Mouse (Mus musculus) kidney, embryonic 15.5 days (tissue): ENCODE measurements around the gene Hddc3. TPM values are rescaled to one million over a fixed set of nuclear protein-coding genes. Genes with fewer than 3 reads are reported as not detected.

Source experiments
- ATAC-seq: fragments of 200-750 bp; cut with Nextera tagmentation; replicated peaks from 2 replicates; pipeline ENCODE4 v1.8.0; 2017; ENCODE audit warnings: moderate TSS enrichment; ENCODE audit not compliant: low FRiP score
- H3K27ac ChIP-seq: fragments of 300-500 bp; sonication (generic); 2 replicates; pipeline ENCODE4 v1.5.1; 2015; ENCODE audit warnings: mild to moderate bottlenecking, inconsistent platforms
- H3K27me3 ChIP-seq: fragments of 300-500 bp; sonication (generic); 2 replicates; pipeline ENCODE4 v1.6.1; 2015; ENCODE audit warnings: inconsistent platforms
- H3K36me3 ChIP-seq: fragments of 300-500 bp; sonication (generic); 2 replicates; pipeline ENCODE4 v1.6.1; 2015; ENCODE audit warnings: inconsistent platforms
- H3K4me1 ChIP-seq: fragments of 300-500 bp; sonication (generic); 2 replicates; pipeline ENCODE4 v1.6.1; 2015; ENCODE audit warnings: inconsistent platforms
- H3K4me2 ChIP-seq: fragments of 300-500 bp; sonication (generic); 2 replicates; pipeline ENCODE4 v1.6.1; 2015; ENCODE audit warnings: moderate library complexity, mild to moderate bottlenecking, inconsistent platforms
- H3K4me3 ChIP-seq: fragments of 300-500 bp; sonication (generic); replicated peaks from 2 replicates; pipeline ENCODE4 v1.5.1; 2015; ENCODE audit warnings: mild to moderate bottlenecking, inconsistent platforms
- H3K9ac ChIP-seq: fragments of 300-500 bp; sonication (generic); 2 replicates; pipeline ENCODE4 v1.6.1; 2015; ENCODE audit warnings: mild to moderate bottlenecking, inconsistent platforms
- H3K9me3 ChIP-seq: fragments of 300-500 bp; sonication (generic); replicated peaks from 2 replicates; pipeline ENCODE4 v1.6.1; 2016; ENCODE audit warnings: inconsistent platforms
- WGBS: fragments of 180-500 bp; shearing (Covaris S2); methylation state at CpG from one replicate; pipeline ENCODE4 v1.1.7; 2015; ENCODE audit warnings: mixed read lengths; 5-methylcytosine and 5-hydroxymethylcytosine counted together
- polyA plus RNA-seq: library from polyadenylated mRNA; unstranded; fragments of >200 nt; fragmentation: Nextera tagmentation; extraction: Ambion mirVana; gene quantifications from 2 replicates; pipeline ENCODE4 v1.2.1, GENCODE M21; 2015

Hddc3 gene
- polyA plus RNA-seq, 1 experiment from 2014 or later: 21.1 TPM

GRCm38 (mm10) chr7:80358039-80358438 lies 15.1 kb downstream of the Hddc3 start:
- Histone ChIP-seq H3K9me3 (no peaks in the 10 kb centered on the region), H3K27ac (no peak overlapping the region), H3K9ac (no peak overlapping the region), H3K36me3 (peaks cover 89% of the 10 kb centered on the region), H3K4me2 (no peak overlapping the region), H3K27me3 (no peaks in the 10 kb centered on the region), H3K4me1 (no peaks in the 10 kb centered on the region), H3K4me3 (no peak overlapping the region)
- WGBS: 83% methylated on average over 4 of the region's 4 CpGs
- no peak for ATAC-seq

GRCm38 (mm10) chr7:80360435-80360834 lies 17.5 kb downstream of the Hddc3 start:
- Histone ChIP-seq H3K27me3 (no peaks in the 10 kb centered on the region), H3K36me3 (peaks cover 93% of the 10 kb centered on the region), H3K4me2 (no peak overlapping the region), H3K27ac (no peak overlapping the region), H3K9me3 (no peaks in the 10 kb centered on the region), H3K9ac (no peak overlapping the region), H3K4me1 (no peaks in the 10 kb centered on the region), H3K4me3 (no peak overlapping the region)
- WGBS: 48% methylated on average over 3 of the region's 3 CpGs
- ATAC-seq: no peak

- WGBS: 66% methylated on average over 2 of the region's 2 CpGs
- no peak for ATAC-seq
- no peaks in the 10 kb centered on the region for H3K27me3 ChIP-seq
- H3K4me2 ChIP-seq: no peak overlapping the region
- peaks cover 22% of the 10 kb centered on the region for H3K4me1 ChIP-seq
- H3K36me3 ChIP-seq: peaks cover 75% of the 10 kb centered on the region
- H3K9ac ChIP-seq: no peak overlapping the region
- no peaks in the 10 kb centered on the region for H3K9me3 ChIP-seq
- H3K4me3 ChIP-seq: no peak overlapping the region
- H3K27ac ChIP-seq: no peak overlapping the region
These were observed 22.9 kb downstream of the Hddc3 start for GRCm38 (mm10) chr7:80365759-80366158.

DNA sequence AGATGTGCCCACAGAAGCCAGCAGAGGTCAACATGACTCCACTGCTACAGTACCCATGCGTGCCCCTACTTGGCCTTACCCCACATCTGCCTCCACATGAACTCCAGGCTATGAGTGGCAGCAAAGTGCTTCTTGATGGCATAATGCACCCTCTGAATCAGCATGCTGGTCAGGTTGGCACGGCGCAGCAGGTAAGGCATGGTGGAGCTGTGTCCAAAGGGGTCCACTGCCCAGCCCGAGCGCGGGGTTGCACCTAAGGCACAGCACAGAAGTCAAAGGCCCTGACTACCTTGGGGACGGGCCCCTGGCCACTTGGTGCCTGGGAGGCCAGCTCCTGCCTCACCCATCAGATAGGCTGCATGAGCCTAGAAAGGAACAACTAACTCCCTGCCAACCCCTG lies 24.3 kb downstream of the Hddc3 start:
- no peak overlapping the region for H3K9ac ChIP-seq
- no peaks in the 10 kb centered on the region for H3K9me3 ChIP-seq
- no peak overlapping the region for H3K4me2 ChIP-seq
- H3K36me3 ChIP-seq: peaks cover 60% of the 10 kb centered on the region
- H3K27ac ChIP-seq: no peak overlapping the region
- no peak for ATAC-seq
- 94% methylated on average over 7 of the region's 7 CpGs for WGBS
- no peaks in the 10 kb centered on the region for H3K27me3 ChIP-seq
- peaks cover 26% of the 10 kb centered on the region for H3K4me1 ChIP-seq
- no peak overlapping the region for H3K4me3 ChIP-seq

DNA sequence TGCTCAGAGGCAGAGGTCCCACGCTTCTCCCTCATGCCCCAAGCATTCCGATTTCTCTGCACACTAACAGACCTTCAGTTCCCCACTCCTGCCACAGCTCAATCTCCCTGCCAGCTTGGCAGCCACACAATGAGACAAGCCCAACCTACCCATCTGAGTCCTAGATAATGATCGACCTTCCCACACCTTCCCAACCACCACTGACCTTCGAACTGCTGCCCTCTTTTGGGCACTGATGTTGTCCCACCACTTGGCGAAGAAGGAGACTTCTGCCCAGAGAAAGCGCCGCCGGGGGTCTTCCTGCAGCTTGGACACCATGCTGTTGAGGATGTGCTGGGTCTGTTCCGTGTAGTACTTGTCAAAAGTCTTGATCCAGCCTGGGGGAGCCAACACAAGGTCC lies 25.1 kb downstream of the Hddc3 start:
- no peaks in the 10 kb centered on the region for H3K27me3 ChIP-seq
- H3K4me1 ChIP-seq: peaks cover 26% of the 10 kb centered on the region
- no peak for ATAC-seq
- H3K9ac ChIP-seq: no peak overlapping the region
- H3K4me3 ChIP-seq: no peak overlapping the region
- no peak overlapping the region for H3K27ac ChIP-seq
- WGBS: 89% methylated on average over 9 of the region's 9 CpGs
- H3K9me3 ChIP-seq: no peaks in the 10 kb centered on the region
- H3K36me3 ChIP-seq: peaks cover 52% of the 10 kb centered on the region
- H3K4me2 ChIP-seq: no peak overlapping the region

DNA sequence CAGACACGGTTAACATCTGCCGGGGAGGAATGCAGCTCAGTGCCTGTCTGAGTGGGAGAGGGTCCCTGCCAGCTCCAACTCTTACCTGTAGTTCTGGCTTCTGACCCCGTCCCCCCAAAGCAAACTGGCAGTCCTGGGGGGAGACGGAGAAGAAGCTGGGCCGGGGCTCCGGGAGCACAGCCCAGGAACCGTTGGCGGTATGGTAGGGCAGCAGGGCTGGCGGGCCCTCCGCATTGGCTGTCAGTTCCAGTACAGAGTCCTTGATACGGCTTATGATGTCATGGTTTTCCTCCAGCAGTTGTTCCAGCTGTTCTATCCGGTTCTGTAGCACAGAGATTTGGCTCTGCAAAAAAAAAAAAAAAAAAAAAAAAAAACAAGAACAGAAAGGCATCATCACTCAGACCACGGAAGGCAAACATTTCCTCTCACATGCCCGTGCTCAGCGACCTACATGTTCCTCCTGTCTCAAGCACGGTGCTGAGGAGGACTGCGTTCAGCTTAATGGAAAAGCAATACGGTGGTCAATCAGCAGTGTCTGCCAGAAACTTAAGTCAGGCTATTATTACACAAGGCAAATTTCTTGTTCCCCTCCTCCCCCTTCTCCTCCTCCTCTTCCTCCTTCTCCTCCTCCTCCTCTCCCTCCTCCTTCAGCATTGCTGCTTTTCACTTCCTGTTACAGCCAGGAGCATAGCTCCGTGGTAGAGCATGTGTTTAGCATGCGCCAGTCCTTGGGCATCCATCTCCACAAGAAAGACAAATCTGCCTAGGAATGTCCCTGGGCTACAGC lies 25.9 kb downstream of the Hddc3 start:
- 66% methylated on average over 20 of the region's 20 CpGs for whole genome bisulfite sequencing
- Histone ChIP-seq H3K36me3 (peaks cover 44% of the 10 kb centered on the region), H3K27me3 (no peaks in the 10 kb centered on the region), H3K27ac (no peak overlapping the region), H3K4me2 (peak overlapping the region; percentile 14; the same call in 1 of the 2 replicates), H3K4me3 (no peak overlapping the region), H3K9ac (no peak overlapping the region), H3K4me1 (peaks cover 26% of the 10 kb centered on the region), H3K9me3 (no peaks in the 10 kb centered on the region)
- ATAC-seq: no peak

GRCm38 (mm10) chr7:80369461-80369860 lies 26.6 kb downstream of the Hddc3 start:
- H3K27ac ChIP-seq: no peak overlapping the region; the same call in 1 of the 2 replicates
- H3K4me2 ChIP-seq: peak overlapping the region; percentile 88
- H3K9me3 ChIP-seq: no peaks in the 10 kb centered on the region
- peaks cover 38% of the 10 kb centered on the region for H3K36me3 ChIP-seq
- 68% methylated on average over 5 of the region's 5 CpGs for WGBS
- H3K4me1 ChIP-seq: peaks cover 26% of the 10 kb centered on the region
- no peak overlapping the region for H3K9ac ChIP-seq
- no peak overlapping the region; the same call in 1 of the 2 replicates for H3K4me3 ChIP-seq
- ATAC-seq: no peak
- H3K27me3 ChIP-seq: no peaks in the 10 kb centered on the region

DNA sequence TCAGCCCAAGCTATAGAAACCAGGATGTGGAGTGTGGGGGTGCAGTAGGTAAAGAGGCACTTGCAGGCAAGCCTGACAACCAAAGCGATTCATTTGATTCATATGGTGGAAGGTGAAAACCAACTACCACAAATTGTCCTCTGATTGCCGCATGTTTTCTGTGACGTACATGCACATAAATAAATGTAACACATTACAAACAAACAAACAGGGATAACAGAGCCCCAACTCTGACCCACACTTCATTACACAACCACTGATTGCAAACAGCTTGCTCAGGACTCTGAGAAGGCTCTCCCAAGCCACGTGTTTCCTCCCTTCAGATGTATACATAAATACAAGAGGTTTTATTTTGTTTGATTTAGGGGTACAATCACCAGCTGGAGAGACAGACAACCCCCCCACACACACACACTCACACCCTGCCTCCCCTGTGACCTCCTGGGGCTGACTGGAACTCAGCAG lies 27.1 kb downstream of the Hddc3 start:
- ATAC-seq: peak; percentile 41; the same call in 1 of the 2 replicates
- Histone ChIP-seq H3K4me3 (peak overlapping the region; percentile 90), H3K9ac (peak overlapping the region; percentile 89), H3K36me3 (peaks cover 32% of the 10 kb centered on the region), H3K4me1 (peaks cover 26% of the 10 kb centered on the region), H3K4me2 (peak overlapping the region; percentile 88), H3K9me3 (no peaks in the 10 kb centered on the region), H3K27ac (peak overlapping the region; percentile 92), H3K27me3 (no peaks in the 10 kb centered on the region)
- WGBS: 21% methylated on average over 4 of the region's 4 CpGs

- Histone ChIP-seq H3K27ac (peak overlapping the region; percentile 92), H3K9ac (peak overlapping the region; percentile 89), H3K4me2 (peak overlapping the region; percentile 88), H3K9me3 (no peaks in the 10 kb centered on the region), H3K27me3 (no peaks in the 10 kb centered on the region), H3K4me1 (peaks cover 30% of the 10 kb centered on the region), H3K4me3 (peak overlapping the region; percentile 90), H3K36me3 (peaks cover 31% of the 10 kb centered on the region)
- WGBS: 0% methylated on average over 30 of the region's 31 CpGs
- ATAC-seq: peak; percentile 70
These were observed 27.7 kb downstream of the Hddc3 start for GRCm38 (mm10) chr7:80370649-80371040.

GRCm38 (mm10) chr7:80371041-80371751 lies 28.3 kb downstream of the Hddc3 start, which contains the start of gene Man2a2:
Man2a2 (minus strand) TSS chr7:80371375.
- H3K4me3 ChIP-seq: peak within 1 kb of the TSS; percentile 90
- no peaks in the 10 kb centered on the region for H3K27me3 ChIP-seq
- H3K27ac ChIP-seq: peak within 1 kb of the TSS; percentile 92
- peak within 1 kb of the TSS; percentile 88 for H3K4me2 ChIP-seq
- WGBS: under 1% methylated on average over 81 of the region's 86 CpGs
- ATAC-seq: peak; percentile 70
- no peaks in the 10 kb centered on the region for H3K9me3 ChIP-seq
- H3K36me3 ChIP-seq: peaks cover 25% of the 10 kb centered on the region
- peaks cover 33% of the 10 kb centered on the region for H3K4me1 ChIP-seq
- peak within 1 kb of the TSS; percentile 89 for H3K9ac ChIP-seq

DNA sequence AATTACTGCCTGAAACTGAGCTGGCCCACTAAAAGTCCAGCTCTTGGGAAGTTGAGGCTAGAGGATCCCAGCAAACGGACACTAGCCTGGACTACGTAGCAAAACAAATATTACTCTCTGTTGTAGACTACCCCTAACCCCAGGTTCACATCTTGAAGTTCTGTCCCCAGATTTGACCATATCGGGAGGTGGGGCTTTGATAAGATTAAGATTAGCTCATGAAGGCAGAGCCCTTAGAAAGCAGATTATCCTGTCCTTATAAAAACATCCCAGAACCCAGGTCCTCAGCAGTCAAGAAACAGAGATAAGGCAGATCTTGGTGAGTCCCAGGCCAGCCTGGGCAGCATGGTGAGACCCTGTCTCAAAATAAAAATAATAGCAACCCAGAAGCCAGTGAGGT lies 29.3 kb downstream of the Hddc3 start:
- no peak for ATAC-seq
- no peak overlapping the region for H3K4me3 ChIP-seq
- 88% methylated on average over 3 of the region's 3 CpGs for WGBS
- H3K27me3 ChIP-seq: no peaks in the 10 kb centered on the region
- no peaks in the 10 kb centered on the region for H3K9me3 ChIP-seq
- H3K27ac ChIP-seq: no peak overlapping the region
- peaks cover 16% of the 10 kb centered on the region for H3K36me3 ChIP-seq
- H3K4me2 ChIP-seq: no peak overlapping the region
- peaks cover 33% of the 10 kb centered on the region for H3K4me1 ChIP-seq
- no peak overlapping the region for H3K9ac ChIP-seq

- Histone ChIP-seq H3K9me3 (no peaks in the 10 kb centered on the region), H3K36me3 (peaks cover 11% of the 10 kb centered on the region), H3K27ac (no peak overlapping the region), H3K4me1 (peaks cover 33% of the 10 kb centered on the region), H3K27me3 (no peaks in the 10 kb centered on the region), H3K4me2 (no peak overlapping the region), H3K4me3 (no peak overlapping the region), H3K9ac (no peak overlapping the region)
- WGBS: 55% methylated on average over 2 of the region's 2 CpGs
- ATAC-seq: no peak
These were observed 29.8 kb downstream of the Hddc3 start for GRCm38 (mm10) chr7:80372667-80373066.
